Mouse (Mus musculus) MEL (cell line): ENCODE results near the gene Kctd5. TPM values are rescaled to one million over a fixed set of nuclear protein-coding genes. Genes with fewer than 3 reads are reported as not detected.

Experiments used
- DNase-seq: peaks from one replicate; pipeline ENCODE4 v3.0.0; 2011; ENCODE audit warnings: low read depth, low spot score
- H3K27ac ChIP-seq: 2 replicates; pipeline ENCODE4 v1.5.1; 2012; ENCODE audit warnings: low read depth, mild to moderate bottlenecking, control low read depth, low read length, moderate library complexity; ENCODE audit not compliant: control insufficient read depth
- H3K27me3 ChIP-seq, 2 experiments: fragments of 150-350 bp in 1 of 2; sonication (generic) in 1 of 2; 2 replicates each; pipeline ENCODE4 v1.6.1; 2012; ENCODE audit warnings: low read length in 2 of 2, mild to moderate bottlenecking in 2 of 2, improper control_type of control experiment in 1 of 2, moderate library complexity in 1 of 2; ENCODE audit not compliant: insufficient read depth in 2 of 2, control insufficient read depth in 1 of 2
- H3K36me3 ChIP-seq, 2 experiments: 2 replicates each; pipeline ENCODE4 v1.6.1; 2012 to 2014; ENCODE audit warnings: low read length in 2 of 2, improper control_type of control experiment in 1 of 2, inconsistent platforms in 1 of 2, mild to moderate bottlenecking in 1 of 2; ENCODE audit not compliant: insufficient read depth in 2 of 2, control insufficient read depth in 1 of 2
- H3K4me1 ChIP-seq, 2 experiments: fragments of 150-350 bp in 1 of 2; sonication (generic) in 1 of 2; 2 replicates each; pipeline ENCODE4 v1.6.1; 2012; ENCODE audit warnings: low read length in 2 of 2, improper control_type of control experiment in 1 of 2, mild to moderate bottlenecking in 1 of 2; ENCODE audit not compliant: insufficient read depth in 2 of 2, control insufficient read depth in 1 of 2
- H3K4me3 ChIP-seq, 2 experiments: fragments of 150-350 bp in 1 of 2; sonication (generic) in 1 of 2; 2 replicates each; pipeline ENCODE4 v1.5.1; 2012; ENCODE audit warnings: low read depth in 2 of 2, low read length in 2 of 2, mild to moderate bottlenecking in 2 of 2, moderate library complexity in 2 of 2, control low read depth in 1 of 2, improper control_type of control experiment in 1 of 2; ENCODE audit not compliant: control insufficient read depth in 1 of 2, insufficient read depth in 1 of 2
- H3K79me2 ChIP-seq: 2 replicates; pipeline ENCODE4 v1.6.1; 2012; ENCODE audit warnings: mild to moderate bottlenecking, low read length, moderate library complexity; ENCODE audit not compliant: control insufficient read depth, poor library complexity, insufficient read depth
- H3K9ac ChIP-seq: 2 replicates; pipeline ENCODE4 v1.6.1; 2012; ENCODE audit warnings: low read depth, mild to moderate bottlenecking, control low read depth, low read length, moderate library complexity; ENCODE audit not compliant: control insufficient read depth, poor library complexity, severe bottlenecking
- H3K9me3 ChIP-seq: fragments of 150-350 bp; sonication (generic); replicated peaks from 2 replicates; pipeline ENCODE4 v1.6.1; 2012; ENCODE audit warnings: mild to moderate bottlenecking, low read length, improper control_type of control experiment, moderate library complexity; ENCODE audit not compliant: insufficient read depth
- BHLHE40 ChIP-seq: IDR thresholded peaks from 2 replicates; pipeline ENCODE4 v1.6.1; 2012; ENCODE audit warnings: low read depth, mild to moderate bottlenecking, inconsistent platforms, low read length, improper control_type of control experiment, borderline replicate concordance
- CHD2 ChIP-seq: IDR thresholded peaks from 2 replicates; pipeline ENCODE4 v1.6.1; 2011; ENCODE audit warnings: low read length, improper control_type of control experiment
- CTCF ChIP-seq, 3 experiments: IDR thresholded peaks in 2 of 3; conservative IDR thresholded peaks in 1 of 3; 2 replicates each; pipeline ENCODE4 v1.5.1; 2011 to 2012; ENCODE audit warnings: low read length in 3 of 3, low read depth in 2 of 3, mild to moderate bottlenecking in 2 of 3, improper control_type of control experiment in 1 of 3, inconsistent platforms in 1 of 3, mixed read lengths in 1 of 3, moderate library complexity in 1 of 3; ENCODE audit not compliant: control insufficient read depth in 1 of 3, insufficient read depth in 1 of 3, poor library complexity in 1 of 3, severe bottlenecking in 1 of 3
- ELF1 ChIP-seq: IDR thresholded peaks from 2 replicates; pipeline ENCODE4 v1.6.1; 2014; ENCODE audit warnings: low read depth, mild to moderate bottlenecking, inconsistent platforms, low read length, improper control_type of control experiment, moderate library complexity
- EP300 ChIP-seq, 2 experiments: IDR thresholded peaks; 2 replicates each; pipeline ENCODE4 v1.6.1; 2011; ENCODE audit warnings: improper control_type of control experiment in 2 of 2, low read length in 2 of 2, low read depth in 1 of 2, mild to moderate bottlenecking in 1 of 2
- MAFK ChIP-seq: IDR thresholded peaks from 2 replicates; pipeline ENCODE4 v1.6.1; 2011; ENCODE audit warnings: low read depth, mild to moderate bottlenecking, low read length, improper control_type of control experiment, borderline replicate concordance
- MAX ChIP-seq: IDR thresholded peaks from 2 replicates; pipeline ENCODE4 v1.6.1; 2011; ENCODE audit warnings: low read length, improper control_type of control experiment
- MXI1 ChIP-seq: IDR thresholded peaks from 2 replicates; pipeline ENCODE4 v1.6.1; 2011; ENCODE audit warnings: mild to moderate bottlenecking, low read depth, low read length, improper control_type of control experiment
- MYB ChIP-seq: IDR thresholded peaks from 2 replicates; pipeline ENCODE4 v1.6.1; 2011; ENCODE audit warnings: mild to moderate bottlenecking, low read depth, low read length, improper control_type of control experiment
- NRF1 ChIP-seq: IDR thresholded peaks from 2 replicates; pipeline ENCODE4 v1.6.1; 2014; ENCODE audit warnings: low read depth, mild to moderate bottlenecking, inconsistent platforms, low read length, improper control_type of control experiment, moderate library complexity; ENCODE audit not compliant: poor library complexity, insufficient read depth, severe bottlenecking
- POLR2A ChIP-seq, 2 experiments: IDR thresholded peaks; 2 replicates each; pipeline ENCODE4 v1.6.1; 2011 to 2012; ENCODE audit warnings: low read length in 2 of 2, mild to moderate bottlenecking in 2 of 2, control low read depth in 1 of 2, improper control_type of control experiment in 1 of 2, low read depth in 1 of 2, moderate library complexity in 1 of 2; ENCODE audit not compliant: control insufficient read depth in 1 of 2, insufficient read depth in 1 of 2, poor library complexity in 1 of 2
- SIN3A ChIP-seq: IDR thresholded peaks from 2 replicates; pipeline ENCODE4 v1.6.1; 2012; ENCODE audit warnings: low read length, improper control_type of control experiment, inconsistent platforms
- SMC3 ChIP-seq: IDR thresholded peaks from 2 replicates; pipeline ENCODE4 v1.6.1; 2011; ENCODE audit warnings: low read depth, low read length, improper control_type of control experiment
- TCF12 ChIP-seq: IDR thresholded peaks from 2 replicates; pipeline ENCODE4 v1.6.1; 2014; ENCODE audit warnings: low read depth, mild to moderate bottlenecking, inconsistent platforms, low read length, improper control_type of control experiment, moderate library complexity
- UBTF ChIP-seq: IDR thresholded peaks from 2 replicates; pipeline ENCODE4 v1.6.1; 2012; ENCODE audit warnings: low read depth, mild to moderate bottlenecking, inconsistent platforms, low read length, improper control_type of control experiment, moderate library complexity, borderline replicate concordance; ENCODE audit not compliant: insufficient read depth
- USF1 ChIP-seq: IDR thresholded peaks from 2 replicates; pipeline ENCODE4 v1.6.1; 2014; ENCODE audit warnings: low read depth, mild to moderate bottlenecking, inconsistent platforms, low read length, improper control_type of control experiment, moderate library complexity
- ZC3H11A ChIP-seq: IDR thresholded peaks from 2 replicates; pipeline ENCODE4 v1.6.1; 2012; ENCODE audit warnings: low read depth, mild to moderate bottlenecking, inconsistent platforms, low read length, improper control_type of control experiment
- ZKSCAN1 ChIP-seq: IDR thresholded peaks from 2 replicates; pipeline ENCODE4 v1.6.1; 2012; ENCODE audit warnings: low read depth, mild to moderate bottlenecking, inconsistent platforms, low read length, improper control_type of control experiment, moderate library complexity
- ZMIZ1 ChIP-seq: IDR thresholded peaks from 2 replicates; pipeline ENCODE4 v1.6.1; 2012; ENCODE audit warnings: low read depth, mild to moderate bottlenecking, inconsistent platforms, low read length, improper control_type of control experiment, moderate library complexity
- ZNF384 ChIP-seq: IDR thresholded peaks from 2 replicates; pipeline ENCODE4 v1.6.1; 2012; ENCODE audit warnings: low read depth, mild to moderate bottlenecking, inconsistent platforms, low read length, improper control_type of control experiment
- polyA plus RNA-seq, 2 experiments: library from polyadenylated mRNA; stranded (reverse) in 1 of 2; unstranded in 1 of 2; fragments of >175 nt in 1 of 2; fragments of >200 nt in 1 of 2; gene quantifications; 2 replicates each; pipeline versions ENCODE4 v1.2.1 to v1.2.4; 2012; ENCODE audit warnings: low replicate concordance in 2 of 2, low read depth in 1 of 2; ENCODE audit not compliant: insufficient read length in 2 of 2, insufficient read depth in 1 of 2, missing spikeins in 1 of 2
- total RNA-seq: library from RNA; depleted of rRNA; stranded (reverse); fragments of 300-350 nt; gene quantifications from 2 replicates; pipeline ENCODE4 v1.2.3, GENCODE M21; 2012

Gene Kctd5
- total and polyA plus RNA-seq, 3 experiments, result 20.2 to 33.2 TPM; not detected in 1

GRCm38 (mm10) chr17:24048053-24048452 is 25.2 kb downstream of the Kctd5 start:
- H3K4me1 ChIP-seq, result no peaks in the 10 kb centered on the region
- no peak for DNase-seq
- H3K9me3 ChIP-seq, result no peaks in the 10 kb centered on the region
- TF ChIP-seq SIN3A (no peak), CHD2 (no peak), MAX (no peak), SMC3 (no peak), USF1 (no peak), CTCF (IDR thresholded peaks at IDR 0.05 in 2 of 3, conservative IDR thresholded peaks at IDR 0.05 in 1 of 3; ENCODE audit: control insufficient read depth in 1 of 3, insufficient read depth in 1 of 3, low read depth in 2 of 3, low read length in 3 of 3, poor library complexity in 1 of 3, severe bottlenecking in 1 of 3) (no peak), ZC3H11A (no peak), POLR2A (IDR thresholded peaks at IDR 0.05; ENCODE audit: control insufficient read depth in 1 of 2, insufficient read depth in 1 of 2, low read depth in 1 of 2, low read length in 2 of 2, poor library complexity in 1 of 2) (no peak), MXI1 (no peak), TCF12 (no peak), BHLHE40 (no peak), NRF1 (no peak), ZNF384 (no peak), ZMIZ1 (no peak), ZKSCAN1 (no peak), ELF1 (no peak), MYB (no peak), EP300 (IDR thresholded peaks at IDR 0.05; ENCODE audit: low read depth in 1 of 2, low read length in 2 of 2) (no peak)
- no peak overlapping the region for H3K4me3 ChIP-seq
- H3K27ac ChIP-seq, result no peak overlapping the region
- H3K36me3 ChIP-seq, result no peaks in the 10 kb centered on the region
- no peak overlapping the region for H3K9ac ChIP-seq
- H3K27me3 ChIP-seq, result no peaks in the 10 kb centered on the region
- H3K79me2 ChIP-seq, result no peaks in the 10 kb centered on the region

GRCm38 (mm10) chr17:24046026-24046425 is 27.3 kb downstream of the Kctd5 start:
- Histone ChIP-seq H3K9me3 (no peaks in the 10 kb centered on the region), H3K27ac (no peak overlapping the region), H3K4me1 (no peaks in the 10 kb centered on the region), H3K27me3 (no peaks in the 10 kb centered on the region), H3K4me3 (no peak overlapping the region)
- peak; percentile 32 for DNase-seq
- peak; percentile 56; the same call in 1 of the 2 replicates for TF ChIP-seq MXI1
- no peak for TF ChIP-seq MAFK
- TF ChIP-seq ZNF384, result no peak
- TF ChIP-seq SIN3A, result peak; percentile 46; the same call in 1 of the 2 replicates
- TF ChIP-seq UBTF, result no peak
- TF ChIP-seq, all 39 proteins: peak for 2
- H3K9ac ChIP-seq, result no peak overlapping the region
- H3K36me3 ChIP-seq, result no peaks in the 10 kb centered on the region
- H3K79me2 ChIP-seq, result no peaks in the 10 kb centered on the region
